Mouse (Mus musculus) heart, postnatal 0 days (tissue): ENCODE measurements at regions not wholly inside any gene's neighbourhood (a gene's known extent, or its start where the extent isn't known, plus 50 kb on each side); places are given as distances from the start of the nearest gene placed in this dataset.

Experiments used
- ATAC-seq: fragments of 200-750 bp; cut with Nextera tagmentation; 2 replicates; pipeline ENCODE4 v1.8.0; 2017; ENCODE audit warnings: low read depth, moderate number of reproducible peaks, moderate library complexity; ENCODE audit not compliant: insufficient read depth
- DNase-seq: peaks from one replicate; pipeline ENCODE4 v3.0.0-alpha.2; 2016; ENCODE audit warnings: low spot score
- H3K27ac ChIP-seq: fragments of 300-500 bp; sonication (generic); 2 replicates; pipeline ENCODE4 v1.5.1; 2014; ENCODE audit warnings: low read depth, mild to moderate bottlenecking
- H3K27me3 ChIP-seq: fragments of 300-500 bp; sonication (generic); 2 replicates; pipeline ENCODE4 v1.6.1; 2014; ENCODE audit warnings: low read length, mixed read lengths; ENCODE audit not compliant: control insufficient read depth, insufficient read depth
- H3K36me3 ChIP-seq: fragments of 300-500 bp; sonication (generic); replicated peaks from 2 replicates; pipeline ENCODE4 v1.6.1; 2014; ENCODE audit warnings: low read length, mixed read lengths; ENCODE audit not compliant: control insufficient read depth, insufficient read depth
- H3K4me1 ChIP-seq: fragments of 300-500 bp; sonication (generic); 2 replicates; pipeline ENCODE4 v1.6.1; 2014; ENCODE audit warnings: antibody characterized with exemption; ENCODE audit not compliant: control insufficient read depth, insufficient read depth
- H3K4me2 ChIP-seq: fragments of 300-500 bp; sonication (generic); 2 replicates; pipeline ENCODE4 v1.6.1; 2014; ENCODE audit warnings: low read depth, mild to moderate bottlenecking, low read length, moderate library complexity
- H3K4me3 ChIP-seq: fragments of 300-500 bp; sonication (generic); 2 replicates; pipeline ENCODE4 v1.5.1; 2014; ENCODE audit warnings: low read depth, low read length
- H3K9ac ChIP-seq: fragments of 300-500 bp; sonication (generic); replicated peaks from 2 replicates; pipeline ENCODE4 v1.6.1; 2014; ENCODE audit warnings: low read depth, low read length, mixed read lengths
- H3K9me3 ChIP-seq: fragments of 300-500 bp; sonication (generic); replicated peaks from 2 replicates; pipeline ENCODE4 v1.6.1; 2016; ENCODE audit warnings: low read length; ENCODE audit not compliant: control insufficient read depth
- CTCF ChIP-seq: IDR thresholded peaks from 2 replicates; pipeline ENCODE4 v1.5.1; 2016; ENCODE audit warnings: antibody characterized with exemption, control low read depth, low read depth
- EP300 ChIP-seq: IDR thresholded peaks from 2 replicates; pipeline ENCODE4 v1.6.1; 2016; ENCODE audit warnings: antibody characterized with exemption, low read depth
- WGBS: fragments of 180-500 bp; shearing (Covaris S2); extraction: QIAGEN DNeasy Blood & Tissue Kit; methylation state at CpG from one replicate; pipeline ENCODE4 v1.1.7; 2014; 5-methylcytosine and 5-hydroxymethylcytosine counted together

DNA sequence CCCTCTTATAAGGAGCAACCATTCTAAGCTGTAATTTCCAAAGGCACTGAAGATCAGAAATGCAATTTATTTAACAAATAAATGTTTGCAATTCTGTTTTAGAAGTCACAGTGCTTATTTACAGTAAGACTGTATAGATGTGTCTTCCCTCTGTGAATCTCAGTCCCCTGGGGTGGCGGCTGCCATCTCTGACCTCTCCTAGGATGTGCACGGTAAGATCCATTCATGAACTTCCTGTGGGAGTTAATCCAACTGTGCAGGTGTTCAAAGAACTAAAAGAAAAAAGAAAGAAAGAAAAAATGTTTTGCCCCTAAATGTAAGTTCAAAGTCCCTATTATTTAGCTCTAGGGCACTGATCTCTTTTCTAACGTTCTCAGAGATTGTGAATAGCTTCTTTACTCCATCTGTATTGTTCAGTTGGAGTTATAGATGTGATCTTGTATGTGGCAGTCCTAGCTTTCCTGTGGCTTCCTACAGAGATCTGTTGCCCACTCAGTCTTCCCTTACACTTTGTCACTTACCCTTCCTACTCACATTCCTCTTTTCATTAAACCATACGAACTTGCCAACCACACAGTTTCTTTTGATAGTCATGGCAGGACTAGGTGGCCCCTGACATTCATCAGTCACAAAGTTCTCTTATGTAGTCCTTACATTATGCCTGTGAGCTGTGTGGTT, 346.0 kb upstream of the Alcam start:
- no peak overlapping the region for H3K4me2 ChIP-seq
- H3K27me3 ChIP-seq = no peaks in the 10 kb centered on the region
- no peak overlapping the region for H3K9ac ChIP-seq
- 61% methylated on average over 4 of the region's 4 CpGs for WGBS
- H3K4me1 ChIP-seq = no peaks in the 10 kb centered on the region
- no peaks in the 10 kb centered on the region for H3K36me3 ChIP-seq
- no peak overlapping the region for H3K4me3 ChIP-seq
- no peaks in the 10 kb centered on the region for H3K9me3 ChIP-seq
- no peak for TF ChIP-seq EP300
- no peak for TF ChIP-seq CTCF
- no peak for DNase-seq
- ATAC-seq = no peak
- no peak overlapping the region for H3K27ac ChIP-seq

DNA sequence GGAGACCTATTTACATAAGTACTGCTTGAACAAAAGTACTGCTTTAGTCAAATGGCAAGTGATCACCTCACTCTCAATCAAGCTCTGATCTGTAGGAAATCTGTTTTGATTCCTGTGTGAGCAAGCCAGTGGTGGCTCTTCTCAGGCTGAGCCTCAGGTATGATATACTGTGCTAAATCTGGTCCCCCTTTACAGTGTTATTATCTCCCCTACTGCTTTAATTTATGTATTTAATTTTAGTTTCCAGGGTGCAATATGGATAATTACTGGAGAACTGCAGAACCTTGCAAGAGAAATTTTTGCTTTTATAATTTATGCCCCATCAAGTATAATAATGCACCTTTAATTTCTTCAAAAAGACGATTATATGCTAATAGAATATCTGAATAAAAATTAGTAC, 341.3 kb upstream of the Alcam start:
- no peak for TF ChIP-seq CTCF
- TF ChIP-seq EP300 = no peak
- Histone ChIP-seq H3K27me3 (no peaks in the 10 kb centered on the region), H3K4me3 (no peak overlapping the region), H3K4me1 (no peaks in the 10 kb centered on the region), H3K4me2 (no peak overlapping the region), H3K9me3 (no peaks in the 10 kb centered on the region), H3K9ac (no peak overlapping the region), H3K27ac (no peak overlapping the region), H3K36me3 (no peaks in the 10 kb centered on the region)
- ATAC-seq (no peak), DNase-seq (no peak)
- WGBS = 71% methylated on average over 1 of the region's 1 CpGs

DNA sequence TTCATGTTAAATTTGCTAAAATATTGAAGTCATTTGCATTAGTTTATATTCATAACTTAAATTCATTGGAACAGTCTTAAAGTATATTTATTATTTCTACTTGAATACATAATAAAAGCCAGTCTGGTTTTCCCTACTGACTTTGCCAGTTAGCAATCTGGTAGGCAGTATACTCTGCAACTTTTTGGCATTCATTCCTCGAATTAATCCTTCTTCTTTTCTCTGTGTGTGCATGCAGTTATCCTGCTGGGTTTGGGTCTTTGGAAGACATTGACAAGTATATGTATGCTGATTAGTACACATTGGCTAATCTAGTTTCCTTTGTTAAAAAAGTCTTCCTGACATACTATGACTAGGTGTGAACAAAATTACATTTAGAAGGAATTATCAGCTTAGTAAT, 336.1 kb upstream of the Alcam start:
- no peaks in the 10 kb centered on the region for H3K9me3 ChIP-seq
- 49% methylated on average over 1 of the region's 1 CpGs for WGBS
- TF ChIP-seq CTCF = no peak
- TF ChIP-seq EP300 = no peak

DNA sequence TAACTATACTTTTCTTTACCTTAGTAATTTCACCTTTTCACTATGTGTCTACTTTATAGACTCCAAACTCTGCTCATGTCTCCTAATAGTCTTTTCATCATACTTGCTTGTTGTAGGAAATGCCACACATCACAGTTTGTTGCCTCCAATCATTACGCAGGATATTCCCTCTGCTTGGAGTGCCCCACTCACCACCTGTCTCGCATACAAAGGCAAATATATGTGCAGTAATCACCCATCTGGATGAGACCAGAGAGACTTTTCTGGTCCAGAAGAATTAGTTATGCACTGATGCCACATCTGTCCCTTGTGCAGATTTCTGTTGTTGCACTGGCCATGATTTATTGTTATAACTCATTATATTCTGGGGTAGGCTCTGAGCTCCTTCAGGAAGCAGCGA, 293.9 kb upstream of the Alcam start:
- ATAC-seq (no peak), DNase-seq (no peak)
- Histone ChIP-seq H3K9ac (no peak overlapping the region), H3K9me3 (no peaks in the 10 kb centered on the region), H3K27ac (no peak overlapping the region), H3K27me3 (no peaks in the 10 kb centered on the region), H3K4me3 (no peak overlapping the region), H3K36me3 (no peaks in the 10 kb centered on the region), H3K4me1 (no peaks in the 10 kb centered on the region), H3K4me2 (no peak overlapping the region)
- WGBS = 82% methylated on average over 3 of the region's 3 CpGs
- TF ChIP-seq CTCF (no peak), EP300 (no peak)

More for the DNA sequence above, 336.1 kb upstream of the Alcam start:
- H3K4me1 ChIP-seq = no peaks in the 10 kb centered on the region
- no peak overlapping the region for H3K27ac ChIP-seq
- no peak overlapping the region for H3K4me3 ChIP-seq
- no peak overlapping the region for H3K4me2 ChIP-seq
- ATAC-seq (no peak), DNase-seq (no peak)
- H3K36me3 ChIP-seq = no peaks in the 10 kb centered on the region
- H3K27me3 ChIP-seq = no peaks in the 10 kb centered on the region
- H3K9ac ChIP-seq = no peak overlapping the region

DNA sequence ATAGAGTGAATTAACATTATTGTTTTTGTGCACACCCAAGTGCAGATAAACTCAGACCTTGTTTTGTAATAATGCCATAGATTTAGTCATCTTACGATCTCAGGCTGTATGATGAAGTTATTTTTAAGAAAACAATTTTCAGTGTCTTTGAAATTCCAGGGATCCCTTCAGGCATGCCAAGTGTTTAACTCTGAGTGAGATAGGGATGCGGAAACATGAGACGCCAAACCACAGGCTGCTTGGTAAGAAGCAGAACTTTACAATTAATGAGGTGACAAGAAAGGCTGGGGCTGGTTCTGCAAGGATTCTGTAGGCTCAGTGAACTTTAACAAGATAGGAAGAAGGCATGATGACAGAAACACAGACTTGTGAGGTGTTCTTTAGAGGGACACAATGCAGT, 292.3 kb upstream of the Alcam start:
- Histone ChIP-seq H3K4me2 (no peak overlapping the region), H3K27me3 (no peaks in the 10 kb centered on the region), H3K9ac (no peak overlapping the region), H3K36me3 (no peaks in the 10 kb centered on the region), H3K4me3 (no peak overlapping the region), H3K27ac (no peak overlapping the region), H3K4me1 (no peaks in the 10 kb centered on the region), H3K9me3 (no peaks in the 10 kb centered on the region)
- whole genome bisulfite sequencing = 38% methylated on average over 3 of the region's 3 CpGs
- ATAC-seq (no peak), DNase-seq (no peak)
- no peak for TF ChIP-seq CTCF
- TF ChIP-seq EP300 = no peak

DNA sequence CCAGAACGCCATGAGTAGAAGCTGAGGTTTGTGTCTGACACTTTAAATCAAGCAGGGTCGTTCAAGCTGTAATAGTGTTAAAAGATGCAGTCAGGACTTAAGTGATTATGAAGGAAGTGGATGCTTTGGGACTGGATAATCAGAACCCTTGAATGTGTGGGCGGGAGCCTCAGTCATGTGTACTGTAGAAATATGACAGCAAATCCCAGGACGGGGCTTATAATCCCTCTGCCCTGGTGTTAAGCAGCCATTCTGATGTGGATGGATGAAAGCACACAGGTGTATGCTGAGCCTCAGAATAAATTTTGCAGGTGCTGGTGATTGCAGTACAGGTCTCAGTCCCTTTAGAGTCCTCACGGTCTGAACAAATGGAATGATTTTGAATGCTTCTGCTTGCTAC, 290.8 kb upstream of the Alcam start:
- no peak for DNase-seq
- Histone ChIP-seq H3K4me2 (no peak overlapping the region), H3K4me1 (no peaks in the 10 kb centered on the region), H3K27ac (no peak overlapping the region), H3K36me3 (no peaks in the 10 kb centered on the region), H3K9ac (no peak overlapping the region), H3K27me3 (no peaks in the 10 kb centered on the region), H3K9me3 (no peaks in the 10 kb centered on the region), H3K4me3 (no peak overlapping the region)
- WGBS = 55% methylated on average over 5 of the region's 5 CpGs
- TF ChIP-seq CTCF = no peak
- no peak for ATAC-seq
